Mouse (Mus musculus): ENCODE measurements around the gene Tmem201. TPM values are rescaled to one million over a fixed set of nuclear protein-coding genes. Genes with fewer than 3 reads are reported as not detected.

Gene Tmem201
- total RNA-seq (2014; rRNA removed) (6.5 and 8.2 TPM in 2 replicates), polyA plus RNA-seq (2012; rRNA removed) (23.4 and 25.2 TPM in 2 replicates)

- peak within 1 kb of the TSS; percentile 58 for H3K27ac ChIP-seq (replicated peaks; ENCODE audit: insufficient read depth, low read depth, low read length)
- peak; percentile 67 for DNase-seq (ENCODE audit: extremely low read depth, low read depth, low spot score)
- H3K36me3 ChIP-seq (ENCODE audit: control insufficient read depth, insufficient read depth, low read length) = peaks cover under 1% of the 10 kb centered on the region; the same call in 1 of the 2 replicates
- H3K4me1 ChIP-seq (ENCODE audit: control insufficient read depth, insufficient read depth, low read length) = peaks cover 12% of the 10 kb centered on the region
- H3K4me3 ChIP-seq (ENCODE audit: insufficient read depth, low read depth, low read length) = peak within 1 kb of the TSS; percentile 79
- peaks cover 28% of the 10 kb centered on the region; the same call in 1 of the 2 replicates for H3K79me2 ChIP-seq (ENCODE audit: control insufficient read depth, insufficient read depth, low read length)
- H3K9ac ChIP-seq (ENCODE audit: low read depth, low read length) = peak within 1 kb of the TSS; percentile 84
- H3K27me3 ChIP-seq (ENCODE audit: control insufficient read depth, insufficient read depth, low read length) = no peaks in the 10 kb centered on the region
- 0 out of 2 replicates have a peak, but pooled peaks have one; percentile 14 for TF ChIP-seq POLR2A (IDR thresholded peaks at IDR 0.05; ENCODE audit: extremely low read depth, insufficient read depth, low read length)
- peak; percentile 88 for TF ChIP-seq CTCF (IDR thresholded peaks at IDR 0.05; ENCODE audit: low read depth, low read length)
- under 1% methylated on average over 97 of the region's 97 CpGs for WGBS
Measured at GRCm38 (mm10) chr4:149737383-149738324, at the start of gene Tmem201. TSS of gene Tmem201 (minus strand) at chr4:149738044.

GRCm38 (mm10) chr4:149784901-149785300 is 47.1 kb upstream of the Tmem201 start:
- Histone ChIP-seq H3K9ac (ENCODE audit: low read depth, low read length) (no peak overlapping the region), H3K4me3 (ENCODE audit: insufficient read depth, low read depth, low read length) (no peak overlapping the region), H3K4me1 (ENCODE audit: control insufficient read depth, insufficient read depth, low read length) (peaks cover 20% of the 10 kb centered on the region), H3K79me2 (ENCODE audit: control insufficient read depth, insufficient read depth, low read length) (no peaks in the 10 kb centered on the region), H3K27ac (replicated peaks; ENCODE audit: insufficient read depth, low read depth, low read length) (peak overlapping the region; percentile 28), H3K36me3 (ENCODE audit: control insufficient read depth, insufficient read depth, low read length) (no peaks in the 10 kb centered on the region), H3K27me3 (ENCODE audit: control insufficient read depth, insufficient read depth, low read length) (no peaks in the 10 kb centered on the region)
- no peak for DNase-seq (ENCODE audit: extremely low read depth, low read depth, low spot score)
- WGBS = 93% methylated on average over 5 of the region's 5 CpGs
- TF ChIP-seq POLR2A (IDR thresholded peaks at IDR 0.05; ENCODE audit: extremely low read depth, insufficient read depth, low read length) (no peak), CTCF (IDR thresholded peaks at IDR 0.05; ENCODE audit: low read depth, low read length) (no peak)

- WGBS = 18% methylated on average over 9 of the region's 9 CpGs
- Histone ChIP-seq H3K27ac (replicated peaks; ENCODE audit: insufficient read depth, low read depth, low read length) (peak overlapping the region; percentile 28), H3K36me3 (ENCODE audit: control insufficient read depth, insufficient read depth, low read length) (no peaks in the 10 kb centered on the region), H3K9ac (ENCODE audit: low read depth, low read length) (peak overlapping the region; percentile 4; the same call in 1 of the 2 replicates), H3K4me3 (ENCODE audit: insufficient read depth, low read depth, low read length) (no peak overlapping the region), H3K4me1 (ENCODE audit: control insufficient read depth, insufficient read depth, low read length) (peaks cover 16% of the 10 kb centered on the region), H3K79me2 (ENCODE audit: control insufficient read depth, insufficient read depth, low read length) (no peaks in the 10 kb centered on the region), H3K27me3 (ENCODE audit: control insufficient read depth, insufficient read depth, low read length) (no peaks in the 10 kb centered on the region)
- TF ChIP-seq POLR2A (IDR thresholded peaks at IDR 0.05; ENCODE audit: extremely low read depth, insufficient read depth, low read length) (no peak), CTCF (IDR thresholded peaks at IDR 0.05; ENCODE audit: low read depth, low read length) (no peak)
- peak; percentile 81 for DNase-seq (ENCODE audit: extremely low read depth, low read depth, low spot score)
Measured at GRCm38 (mm10) chr4:149784371-149784770, 46.5 kb upstream of the Tmem201 start.

- Histone ChIP-seq H3K36me3 (ENCODE audit: control insufficient read depth, insufficient read depth, low read length) (no peaks in the 10 kb centered on the region), H3K4me3 (ENCODE audit: insufficient read depth, low read depth, low read length) (no peak overlapping the region), H3K79me2 (ENCODE audit: control insufficient read depth, insufficient read depth, low read length) (no peaks in the 10 kb centered on the region), H3K9ac (ENCODE audit: low read depth, low read length) (no peak overlapping the region), H3K27me3 (ENCODE audit: control insufficient read depth, insufficient read depth, low read length) (no peaks in the 10 kb centered on the region), H3K27ac (replicated peaks; ENCODE audit: insufficient read depth, low read depth, low read length) (no peak overlapping the region), H3K4me1 (ENCODE audit: control insufficient read depth, insufficient read depth, low read length) (peaks cover 14% of the 10 kb centered on the region)
- WGBS = 57% methylated on average over 8 of the region's 8 CpGs
- DNase-seq (ENCODE audit: extremely low read depth, low read depth, low spot score) = no peak
- no peak for TF ChIP-seq POLR2A (IDR thresholded peaks at IDR 0.05; ENCODE audit: extremely low read depth, insufficient read depth, low read length)
Measured at GRCm38 (mm10) chr4:149782975-149783374, 45.1 kb upstream of the Tmem201 start.

GRCm38 (mm10) chr4:149780565-149781356 is 42.9 kb upstream of the Tmem201 start:
- Histone ChIP-seq H3K36me3 (ENCODE audit: control insufficient read depth, insufficient read depth, low read length) (no peaks in the 10 kb centered on the region), H3K27me3 (ENCODE audit: control insufficient read depth, insufficient read depth, low read length) (no peaks in the 10 kb centered on the region), H3K4me3 (ENCODE audit: insufficient read depth, low read depth, low read length) (no peak overlapping the region), H3K79me2 (ENCODE audit: control insufficient read depth, insufficient read depth, low read length) (no peaks in the 10 kb centered on the region), H3K4me1 (ENCODE audit: control insufficient read depth, insufficient read depth, low read length) (peaks cover 31% of the 10 kb centered on the region), H3K27ac (replicated peaks; ENCODE audit: insufficient read depth, low read depth, low read length) (peak overlapping the region; percentile 61), H3K9ac (ENCODE audit: low read depth, low read length) (no peak overlapping the region)
- TF ChIP-seq CTCF (IDR thresholded peaks at IDR 0.05; ENCODE audit: low read depth, low read length) = no peak
- TF ChIP-seq POLR2A (IDR thresholded peaks at IDR 0.05; ENCODE audit: extremely low read depth, insufficient read depth, low read length) = no peak
- peak; percentile 94 for DNase-seq (ENCODE audit: extremely low read depth, low read depth, low spot score)
- WGBS = 15% methylated on average over 13 of the region's 13 CpGs
